Mouse (Mus musculus) embryonic facial prominence, embryonic 15.5 days (tissue): ENCODE results near the gene Olfr1461. TPM values are rescaled to one million over a fixed set of nuclear protein-coding genes. Genes with fewer than 3 reads are reported as not detected.

Source experiments
- ATAC-seq: fragments of 200-750 bp; cut with Nextera tagmentation; 2 replicates; pipeline ENCODE4 v1.8.0; 2017; ENCODE audit warnings: low read depth, moderate TSS enrichment; ENCODE audit not compliant: insufficient number of reproducible peaks, low FRiP score, low TSS enrichment
- H3K27ac ChIP-seq: fragments of 300-500 bp; sonication (generic); replicated peaks from 2 replicates; pipeline ENCODE4 v1.5.1; 2015; ENCODE audit warnings: mild to moderate bottlenecking, inconsistent platforms
- H3K27me3 ChIP-seq: fragments of 300-500 bp; sonication (generic); 2 replicates; pipeline ENCODE4 v1.6.1; 2015; ENCODE audit warnings: inconsistent platforms
- H3K36me3 ChIP-seq: fragments of 300-500 bp; sonication (generic); 2 replicates; pipeline ENCODE4 v1.6.1; 2015; ENCODE audit warnings: mild to moderate bottlenecking, inconsistent platforms
- H3K4me1 ChIP-seq: fragments of 300-500 bp; sonication (generic); 2 replicates; pipeline ENCODE4 v1.6.1; 2015; ENCODE audit warnings: inconsistent platforms
- H3K4me2 ChIP-seq: fragments of 300-500 bp; sonication (generic); replicated peaks from 2 replicates; pipeline ENCODE4 v1.6.1; 2015; ENCODE audit warnings: mild to moderate bottlenecking, inconsistent platforms
- H3K4me3 ChIP-seq: fragments of 300-500 bp; sonication (generic); replicated peaks from 2 replicates; pipeline ENCODE4 v1.5.1; 2015; ENCODE audit warnings: mild to moderate bottlenecking, inconsistent platforms
- H3K9ac ChIP-seq: fragments of 300-500 bp; sonication (generic); 2 replicates; pipeline ENCODE4 v1.6.1; 2015; ENCODE audit warnings: inconsistent platforms
- H3K9me3 ChIP-seq: fragments of 300-500 bp; sonication (generic); replicated peaks from 2 replicates; pipeline ENCODE4 v1.6.1; 2016; ENCODE audit warnings: inconsistent platforms
- WGBS: fragments of 180-500 bp; shearing (Covaris S2); methylation state at CpG from one replicate; pipeline ENCODE4 v1.1.7; 2015; 5-methylcytosine and 5-hydroxymethylcytosine counted together
- polyA plus RNA-seq: library from polyadenylated mRNA; unstranded; fragments of >200 nt; fragmentation: Nextera tagmentation; extraction: Ambion mirVana; gene quantifications from 2 replicates; pipeline ENCODE4 v1.2.1, GENCODE M21; 2015

Gene Olfr1461
- polyA plus RNA-seq: not detected in 2 replicates

DNA sequence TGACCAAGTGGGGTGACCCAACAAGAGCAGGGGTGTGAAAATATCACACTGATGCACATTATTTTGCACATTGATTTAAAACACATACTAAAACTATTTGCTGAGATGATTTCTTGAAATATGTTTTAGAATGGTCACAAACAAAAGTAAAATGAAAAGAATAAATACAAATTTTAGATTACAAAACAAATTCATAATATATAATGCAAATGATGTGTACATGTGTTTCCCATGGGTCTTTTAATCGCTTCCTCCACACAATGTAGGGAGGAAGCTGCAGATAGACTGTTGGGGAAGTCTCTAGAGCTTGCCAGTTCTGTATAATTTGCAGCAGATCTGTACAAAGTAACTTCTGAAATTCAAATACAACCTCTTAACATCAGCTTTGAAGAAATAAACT, at the start of gene Olfr1461:
Olfr1461 (plus strand) TSS at position 301 of the 400 bp plus-strand sequence.
- no peak within 1 kb of the TSS for H3K4me2 ChIP-seq
- no peak within 1 kb of the TSS for H3K4me3 ChIP-seq
- no peak for ATAC-seq
- H3K27ac ChIP-seq: no peak within 1 kb of the TSS
- no peaks in the 10 kb centered on the region for H3K27me3 ChIP-seq
- no peak within 1 kb of the TSS for H3K9ac ChIP-seq
- no peaks in the 10 kb centered on the region for H3K36me3 ChIP-seq
- H3K4me1 ChIP-seq: no peaks in the 10 kb centered on the region
- 36% methylated on average over 1 of the region's 1 CpGs for WGBS
- H3K9me3 ChIP-seq: no peaks in the 10 kb centered on the region

DNA sequence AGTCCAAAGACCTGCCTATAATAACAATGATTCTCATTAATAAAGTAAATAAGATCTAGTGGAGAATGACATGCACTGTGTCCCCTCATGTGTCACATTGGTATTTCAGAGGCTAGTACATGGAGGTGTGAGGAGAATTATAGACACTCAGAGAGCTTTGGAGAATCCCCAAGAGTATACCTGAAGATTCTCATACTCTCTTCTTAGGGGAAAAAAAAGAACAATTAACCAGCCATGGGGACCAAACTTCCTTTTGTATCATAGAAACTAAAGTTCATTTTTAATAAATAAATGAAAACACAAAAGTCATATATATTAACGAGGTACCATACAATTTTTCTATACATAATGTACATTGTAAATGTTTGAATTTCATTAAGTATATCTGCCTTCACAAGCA, 13.4 kb upstream of the Olfr1461 start, which contains the start of gene Olfr1459:
Olfr1459 (minus strand) TSS at position 101 of the 400 bp plus-strand sequence.
- no peak for ATAC-seq
- no peak within 1 kb of the TSS for H3K27ac ChIP-seq
- no peak within 1 kb of the TSS for H3K4me2 ChIP-seq
- no peak within 1 kb of the TSS for H3K4me3 ChIP-seq
- no peaks in the 10 kb centered on the region for H3K36me3 ChIP-seq
- H3K9me3 ChIP-seq: 0 out of 2 replicates have a peak, but pooled peaks cover 5% of the 10 kb centered on the region
- no peak within 1 kb of the TSS for H3K9ac ChIP-seq
- no peaks in the 10 kb centered on the region for H3K27me3 ChIP-seq
- no peaks in the 10 kb centered on the region for H3K4me1 ChIP-seq
- 58% methylated on average over 1 of the region's 1 CpGs for WGBS

DNA sequence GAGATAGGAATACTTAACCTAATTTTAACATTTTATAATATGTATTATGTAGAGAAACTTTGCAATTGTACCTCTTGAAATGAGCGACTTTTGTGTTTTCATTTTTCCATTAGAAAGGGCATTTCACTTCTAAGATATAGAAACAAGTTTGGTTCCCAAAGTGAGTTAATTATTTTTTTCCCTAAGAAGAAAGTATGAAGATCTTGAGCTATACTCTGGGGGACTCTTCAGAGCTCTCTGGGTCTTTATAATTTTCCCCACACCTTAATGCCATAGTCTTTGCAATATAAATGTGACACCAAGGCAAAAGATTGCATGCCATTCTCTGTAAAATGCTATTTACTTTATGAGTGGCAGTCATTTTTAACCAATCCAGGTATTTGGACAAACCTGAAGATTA, 22.6 kb downstream of the Olfr1461 start, which contains the start of gene Olfr1462:
Olfr1462 (plus strand) TSS at position 301 of the 400 bp plus-strand sequence.
- H3K27ac ChIP-seq: no peak within 1 kb of the TSS
- no peak within 1 kb of the TSS for H3K4me3 ChIP-seq
- H3K9me3 ChIP-seq: no peaks in the 10 kb centered on the region
- no peaks in the 10 kb centered on the region for H3K36me3 ChIP-seq
- no peak for ATAC-seq
- no peaks in the 10 kb centered on the region for H3K4me1 ChIP-seq
- 69% methylated on average over 1 of the region's 1 CpGs for WGBS
- no peak within 1 kb of the TSS for H3K9ac ChIP-seq
- no peak within 1 kb of the TSS for H3K4me2 ChIP-seq
- no peaks in the 10 kb centered on the region for H3K27me3 ChIP-seq

Other genes starting within 250 kb of the Olfr1461 start
- gene Olfr1448, start 238.6 kb upstream of the Olfr1461 start, polyA plus RNA-seq: 0.09 TPM in 1 of 2 replicates, not detected in the other
- gene Olfr1449, start 232.2 kb upstream of the Olfr1461 start, polyA plus RNA-seq: not detected in 2 replicates
- not detected in 2 replicates for gene Olfr1450, start 212.7 kb upstream of the Olfr1461 start, polyA plus RNA-seq
- not detected in 2 replicates for gene Olfr1451, start 168.0 kb upstream of the Olfr1461 start, polyA plus RNA-seq
- gene Olfr1453, start 134.7 kb upstream of the Olfr1461 start, polyA plus RNA-seq: not detected in 2 replicates
- gene Olfr1454, start 102.4 kb upstream of the Olfr1461 start, polyA plus RNA-seq: not detected in 2 replicates
- gene Olfr1457, start 65.1 kb upstream of the Olfr1461 start, polyA plus RNA-seq: not detected in 2 replicates
- gene Olfr1458, start 56.2 kb upstream of the Olfr1461 start, polyA plus RNA-seq: not detected in 2 replicates
- not detected in 2 replicates for gene Olfr1459, start 13.5 kb upstream of the Olfr1461 start, polyA plus RNA-seq
- not detected in 2 replicates for gene Olfr1462, start 22.7 kb downstream of the Olfr1461 start, polyA plus RNA-seq
- gene Olfr1463, start 68.3 kb downstream of the Olfr1461 start, polyA plus RNA-seq: 0.12 TPM in 1 of 2 replicates, not detected in the other
- gene Olfr1465, start 152.5 kb downstream of the Olfr1461 start, polyA plus RNA-seq: not detected in 2 replicates
- not detected in 2 replicates for gene Olfr1466, start 175.9 kb downstream of the Olfr1461 start, polyA plus RNA-seq
- gene Olfr1467, start 199.2 kb downstream of the Olfr1461 start, polyA plus RNA-seq: not detected in 2 replicates
- gene Olfr1469, start 244.8 kb downstream of the Olfr1461 start, polyA plus RNA-seq: not detected in 2 replicates